ENCODE assay signal across 9 mouse cellular contexts in genomic region chr11:97532950-97533582, GRCm38 (mm10). TPM values are rescaled to one million over a fixed set of nuclear protein-coding genes. Genes with fewer than 3 reads are reported as not detected.
DNase-seq lines count a peak whose midpoint lies in the region; ATAC-seq lines count a peak whose summit lies in the region.
"Had no signal": no experiment of that assay in that cellular context is flagged by ENCODE, and none has a peak within 500 bp of the region (broad histone marks: within the 10 kb centered on the region; RNA-seq: fewer than 3 reads in every experiment).

No protein-coding gene starts in this region.

- intact Hi-C loops in left cerebral cortex, postnatal 36 days (cut with DNase I): loop anchor here (2.0 kb wide), 1 partner anchor 42 kb away; no protein-coding TSS in a partner anchor

- peak; percentile 59; the same call in 1 of the 2 replicates for ATAC-seq in forebrain, embryonic 11.5 days (replicated peaks; ENCODE audit: low FRiP score)
- no peak for ATAC-seq in forebrain, embryonic 15.5 days (replicated peaks)
- ATAC-seq: Patski had no signal

- no peak overlapping the region for H3K4me3 ChIP-seq in forebrain, embryonic 11.5 days (ENCODE audit: low read depth, low read length)
- no peak overlapping the region for H3K4me3 ChIP-seq in forebrain, embryonic 15.5 days

- H3K9ac ChIP-seq in forebrain, embryonic 11.5 days (ENCODE audit: low read length): no peak overlapping the region
- no peak overlapping the region for H3K9ac ChIP-seq in forebrain, embryonic 15.5 days (replicated peaks)

- no peak overlapping the region for H3K27ac ChIP-seq in forebrain, embryonic 11.5 days (ENCODE audit: low read depth, low read length)
- H3K27ac ChIP-seq in forebrain, embryonic 15.5 days (replicated peaks): no peak overlapping the region

- DNase-seq in forebrain, embryonic 11.5 days (ENCODE audit: low spot score): peak; percentile 70
- DNase-seq in CD4-positive helper T cell, adult 2 months (ENCODE audit: low read depth, low spot score): peak; percentile 73
- peak; percentile 63 to 65 for DNase-seq in cerebellum, postnatal 36 days
- DNase-seq in liver: peak; percentile 49
- DNase-seq in spleen, postnatal 36 days (ENCODE audit: low spot score in 2 of 2): peak; percentile 38 to 42
- DNase-seq in left cerebral cortex, postnatal 36 days (ENCODE audit: low spot score in 2 of 2): no peak
- no peak for DNase-seq in adrenal gland, postnatal 10 days

- H3K9me3 ChIP-seq in forebrain, embryonic 11.5 days (ENCODE audit: control insufficient read depth, low read length): no peaks in the 10 kb centered on the region
- no peaks in the 10 kb centered on the region for H3K9me3 ChIP-seq in forebrain, embryonic 15.5 days

- 5% methylated on average over 20 of the region's 20 CpGs for whole genome bisulfite sequencing in forebrain, embryonic 11.5 days
- 23% methylated on average over 20 of the region's 20 CpGs for WGBS in forebrain, embryonic 15.5 days

- peaks cover 60% of the 10 kb centered on the region for H3K27me3 ChIP-seq in forebrain, embryonic 11.5 days (ENCODE audit: control insufficient read depth, insufficient read depth, low read length)
- peaks cover 41% of the 10 kb centered on the region for H3K27me3 ChIP-seq in forebrain, embryonic 15.5 days

- peaks cover 24% of the 10 kb centered on the region for H3K4me1 ChIP-seq in forebrain, embryonic 11.5 days (replicated peaks; ENCODE audit: control insufficient read depth, insufficient read depth, low read length)
- peaks cover 50% of the 10 kb centered on the region for H3K4me1 ChIP-seq in forebrain, embryonic 15.5 days

- peak overlapping the region; percentile 37; the same call in 1 of the 2 replicates for H3K4me2 ChIP-seq in forebrain, embryonic 11.5 days (ENCODE audit: low read depth, low read length, severe bottlenecking)
- H3K4me2 ChIP-seq in forebrain, embryonic 15.5 days (replicated peaks): no peak overlapping the region

- H3K36me3 ChIP-seq in forebrain, embryonic 11.5 days (ENCODE audit: control insufficient read depth, insufficient read depth, low read length): no peaks in the 10 kb centered on the region
- peaks cover 20% of the 10 kb centered on the region for H3K36me3 ChIP-seq in forebrain, embryonic 15.5 days

RNA-seq across cellular contexts. Expression of gene 4933428G20Rik, which starts 32.9 kb away (rescaled TPM):
- polyA plus RNA-seq in forebrain, embryonic 11.5 days (2014; fragmentation: Nextera tagmentation; extraction: Ambion mirVana): 0.17 TPM in 1 of 2 replicates, not detected in the other
- 1.0 and 1.1 TPM in 2 replicates for polyA plus RNA-seq in forebrain, embryonic 15.5 days (2015; fragmentation: Nextera tagmentation; extraction: Ambion mirVana)
- total RNA-seq in left cerebral cortex, postnatal 36 days (2021): under 1 TPM; 0.22 to 0.48 TPM
- total RNA-seq in adrenal gland, postnatal 10 days (2021): under 1 TPM in 1 of 2 experiments, not detected in 1; 0.18 TPM

RNA-seq across cellular contexts. Expression of gene Srcin1, which starts 42.9 kb away (rescaled TPM):
- polyA plus RNA-seq in forebrain, embryonic 11.5 days (2014; fragmentation: Nextera tagmentation; extraction: Ambion mirVana): 3.2 and 3.7 TPM in 2 replicates
- polyA plus RNA-seq in forebrain, embryonic 15.5 days (2015; fragmentation: Nextera tagmentation; extraction: Ambion mirVana): 10.8 and 11.6 TPM in 2 replicates
- 100 to 1,000 TPM; 326 to 349 TPM for total RNA-seq in left cerebral cortex, postnatal 36 days (2021)
- total RNA-seq in adrenal gland, postnatal 10 days (2021): 10 to 100 TPM in 1 of 2 experiments, 1 to 10 TPM in 1; 7.1 to 10.1 TPM

Comparison
In these comparisons a context has a peak if more than half of its experiments do, and no peak if none do; other contexts are left out.
1. DNase-seq: peak in forebrain, embryonic 11.5 days (single experiment), CD4-positive helper T cell, adult 2 months (single experiment), cerebellum, postnatal 36 days (2 of 2), liver (single experiment) and spleen, postnatal 36 days (2 of 2); none in left cerebral cortex, postnatal 36 days (0 of 2) and adrenal gland, postnatal 10 days (single experiment).
2. RNA of gene Srcin1, which starts 42.9 kb away (total RNA-seq): 326 to 349 TPM in left cerebral cortex, postnatal 36 days; 7.1 to 10.1 TPM in adrenal gland, postnatal 10 days; every median in the first group is over 10 times any median in the second.